Mouse (Mus musculus): Measurements from ENCODE around the gene Glp2r.

Glp2r gene

GRCm38 (mm10) chr11:67632906-67633305, 138.0 kb downstream of the Glp2r start:
- DNase-seq, result no peak

GRCm38 (mm10) chr11:67628522-67628921, 142.4 kb downstream of the Glp2r start:
- no peak for DNase-seq

- DNase-seq, result no peak
Observed at GRCm38 (mm10) chr11:67627179-67627578, 143.8 kb downstream of the Glp2r start.

- no peak for DNase-seq
Observed at GRCm38 (mm10) chr11:67622340-67622739, 148.6 kb downstream of the Glp2r start.

- DNase-seq, result no peak
Observed at GRCm38 (mm10) chr11:67616557-67617239, 154.3 kb downstream of the Glp2r start.

GRCm38 (mm10) chr11:67612158-67612839, 158.7 kb downstream of the Glp2r start:
- no peak for DNase-seq
